Mouse (Mus musculus): ENCODE data around the gene Gfod1.

DNA sequence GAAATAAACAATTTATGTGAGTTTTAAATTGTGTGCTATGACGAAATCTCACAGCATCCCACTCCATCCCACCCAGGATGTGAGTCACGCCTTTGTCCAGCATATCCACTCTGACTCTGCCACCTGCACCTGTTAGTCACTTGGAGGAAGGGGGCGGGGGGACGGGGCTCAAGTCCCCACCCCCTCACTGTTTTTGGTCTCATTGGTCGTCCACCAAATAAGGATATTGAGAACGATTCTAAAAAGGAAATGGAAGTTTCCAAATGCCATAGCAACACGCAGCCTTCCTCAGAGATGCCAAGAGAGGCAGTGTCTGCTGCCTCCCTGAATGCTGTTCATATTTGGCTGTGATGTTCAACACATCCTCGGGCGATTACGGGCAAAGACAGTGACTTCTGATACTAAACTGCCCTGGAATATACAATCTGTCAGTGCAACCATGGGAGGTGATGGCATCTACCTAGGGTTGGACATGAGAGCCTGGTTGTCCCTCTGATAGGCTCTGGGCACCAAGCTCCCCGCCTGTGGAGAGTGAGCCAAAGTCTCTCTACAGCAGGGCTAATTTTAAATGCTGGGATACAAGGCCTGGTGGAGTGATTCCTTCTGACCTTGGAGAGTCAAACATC lies 41.7 kb downstream of the Gfod1 start:
- no peak for TF ChIP-seq POLR2A (IDR thresholded peaks at IDR 0.05; ENCODE audit: control insufficient read depth, extremely low read depth, insufficient read depth, low read length, poor library complexity)
- no peak for TF ChIP-seq CTCF (IDR thresholded peaks at IDR 0.05; ENCODE audit: borderline replicate concordance, control insufficient read depth, extremely low read depth, insufficient read depth, low read length, poor library complexity)
